Mouse (Mus musculus): ENCODE measurements around the gene Yipf3.

The Yipf3 gene

GRCm38 (mm10) chr17:46255147-46255546, 7.3 kb downstream of the Yipf3 start:
- peak; percentile 24 for DNase-seq (ENCODE audit: low read depth)

GRCm38 (mm10) chr17:46258279-46259053, 10.6 kb downstream of the Yipf3 start:
- DNase-seq (ENCODE audit: low read depth), result no peak

DNA sequence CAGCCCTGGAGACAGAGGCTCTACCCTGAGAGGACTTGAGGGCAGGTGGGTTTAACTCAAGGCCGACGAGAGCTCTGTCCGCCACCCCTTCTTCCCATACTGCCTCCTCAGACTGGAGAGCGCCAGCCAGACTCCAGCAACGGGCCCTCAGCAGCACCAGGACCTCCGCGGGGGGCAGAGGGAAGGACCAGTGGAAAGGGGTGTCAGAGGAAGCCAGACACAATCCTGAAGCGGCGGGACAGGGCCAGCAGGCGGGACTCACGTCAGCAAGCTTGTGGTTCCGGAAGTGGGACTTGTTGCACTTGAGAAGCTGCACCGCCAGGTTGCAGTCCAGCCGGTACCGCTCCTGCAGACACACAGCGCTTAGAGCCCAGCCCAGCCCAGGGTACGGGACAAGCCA, 11.8 kb downstream of the Yipf3 start:
- DNase-seq (ENCODE audit: low read depth), result no peak

DNA sequence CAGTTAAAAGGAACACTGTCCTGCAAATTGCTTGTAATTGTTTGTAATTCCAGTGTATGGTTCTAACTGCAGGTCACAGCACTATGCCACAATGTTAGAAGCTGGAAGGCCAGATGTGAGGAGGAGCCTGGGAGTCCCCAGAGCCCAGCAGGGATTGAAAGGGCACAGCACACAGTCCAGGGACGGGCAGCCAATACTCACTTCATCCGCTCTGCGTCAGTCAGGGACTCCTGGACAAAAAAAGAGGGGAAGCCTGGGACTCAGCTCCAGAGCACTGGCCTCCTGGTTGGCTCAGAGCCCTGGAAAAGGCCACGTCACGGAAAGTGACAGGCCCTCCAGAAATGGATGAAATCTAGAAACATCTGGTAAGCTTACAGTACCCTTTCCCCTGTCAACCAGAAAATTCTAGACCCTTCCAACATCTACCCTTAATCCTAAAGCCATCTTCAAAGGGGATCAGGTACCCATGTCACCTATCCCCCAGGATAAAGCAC, 14.4 kb downstream of the Yipf3 start:
- DNase-seq (ENCODE audit: low read depth), result no peak

- no peak for DNase-seq (ENCODE audit: low read depth)
Observed at GRCm38 (mm10) chr17:46265502-46265901, 17.6 kb downstream of the Yipf3 start.

DNA sequence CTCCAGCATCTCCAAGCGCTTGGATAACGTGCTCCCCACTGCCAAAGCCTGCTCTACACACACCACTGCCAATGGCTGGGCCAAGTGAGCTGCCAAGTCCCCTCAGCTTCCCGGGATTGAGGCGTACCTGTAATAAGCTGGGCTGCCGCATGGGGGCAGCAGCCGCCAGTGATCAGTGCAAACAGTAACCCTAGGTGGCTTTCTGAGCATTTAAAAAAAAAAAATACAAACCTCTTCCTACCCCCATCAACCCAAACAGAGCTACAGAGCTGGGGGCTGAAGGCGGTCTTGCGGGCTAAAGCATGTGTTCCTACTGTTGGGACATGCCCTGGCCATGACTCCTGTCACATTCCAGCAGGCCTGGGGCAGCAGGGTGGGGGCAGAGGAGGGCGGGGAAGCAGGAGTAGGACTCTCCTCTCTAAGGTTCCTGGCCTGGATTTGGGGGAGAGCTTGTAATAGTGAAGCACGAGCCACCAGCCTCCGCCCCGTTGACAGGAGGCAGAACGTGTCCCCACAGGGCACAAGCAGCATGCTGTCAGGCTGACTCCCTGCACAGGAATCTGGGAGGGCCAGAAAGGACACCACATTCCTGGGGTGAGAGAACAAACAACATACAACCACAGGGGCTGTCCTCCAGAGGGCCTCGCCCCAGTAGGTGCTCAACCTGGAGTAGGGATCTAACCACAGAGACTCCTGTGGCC, 18.2 kb downstream of the Yipf3 start:
- peak; percentile 80 for DNase-seq (ENCODE audit: low read depth)

DNA sequence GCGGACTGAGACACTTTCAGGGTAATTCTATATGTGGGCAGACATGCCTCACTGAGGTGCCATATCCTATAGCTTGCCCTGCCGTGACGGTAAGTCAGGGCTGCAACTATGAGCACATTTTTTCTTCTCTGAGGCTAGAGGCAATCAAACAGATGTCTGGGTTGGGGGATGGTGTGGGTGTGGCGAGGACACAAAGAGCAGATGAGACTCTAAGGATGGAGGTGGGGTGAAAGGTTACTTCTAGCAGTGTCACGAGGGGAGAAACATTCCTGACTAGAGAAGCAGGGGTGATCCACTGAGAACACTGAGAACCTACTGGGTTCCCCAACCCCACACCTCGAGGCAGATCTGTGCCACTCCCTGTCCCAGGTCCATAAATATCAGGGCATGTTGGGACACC, 19.1 kb downstream of the Yipf3 start:
- DNase-seq (ENCODE audit: low read depth), result no peak

GRCm38 (mm10) chr17:46267511-46267910, 19.6 kb downstream of the Yipf3 start:
- DNase-seq (ENCODE audit: low read depth), result no peak

DNA sequence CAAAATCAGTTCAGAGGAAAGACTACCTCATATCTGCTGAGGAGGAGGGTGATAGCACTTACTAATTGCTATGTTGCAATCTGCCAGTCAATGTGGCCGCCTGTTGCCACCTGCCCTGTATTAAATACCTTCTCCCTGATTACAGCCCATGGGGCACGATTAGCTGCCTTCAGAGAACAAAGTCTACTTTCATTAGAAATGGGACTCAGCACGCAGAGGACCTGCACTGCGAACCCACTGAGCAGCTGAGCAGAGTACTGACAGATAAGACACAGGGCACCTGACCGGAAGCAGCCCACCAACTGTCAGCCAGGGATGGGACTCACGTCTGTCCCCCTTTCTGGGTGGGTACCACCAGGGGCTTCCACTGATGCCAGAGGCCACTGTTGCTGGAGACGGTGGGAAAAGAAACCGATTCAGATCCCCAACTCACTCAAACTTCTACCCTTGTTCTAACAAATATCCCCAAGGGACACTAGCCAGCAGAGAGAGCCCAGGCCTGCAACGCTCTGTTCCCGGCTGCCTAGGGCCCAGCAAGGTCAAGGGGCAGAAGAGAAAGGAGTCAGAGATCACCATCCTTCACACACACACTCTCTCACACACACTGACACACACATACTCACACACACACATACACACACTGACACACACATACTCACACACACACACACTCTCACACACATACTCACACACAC, 20.3 kb downstream of the Yipf3 start:
- no peak for DNase-seq (ENCODE audit: low read depth)

GRCm38 (mm10) chr17:46269771-46270534, 22.1 kb downstream of the Yipf3 start:
- no peak for DNase-seq (ENCODE audit: low read depth)

DNA sequence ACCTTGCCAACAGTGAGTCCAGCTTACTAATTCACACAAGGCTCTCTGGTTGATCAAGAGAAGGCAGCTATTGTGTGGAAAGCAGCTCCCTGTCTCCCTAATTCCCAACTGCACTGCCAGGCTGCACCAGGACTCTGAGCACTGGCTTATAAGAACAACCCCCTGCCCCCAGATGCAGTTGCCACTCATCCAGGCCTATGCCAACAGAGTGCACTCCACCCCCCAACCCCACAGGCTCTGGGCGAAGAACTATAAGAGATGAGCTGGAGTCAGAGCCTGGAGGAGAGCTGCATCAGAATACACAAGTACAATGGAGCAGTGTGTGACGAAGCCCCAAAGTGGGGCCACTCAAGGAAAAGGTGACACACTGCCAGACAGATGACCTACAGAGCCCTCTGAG, 24.2 kb downstream of the Yipf3 start:
- DNase-seq (ENCODE audit: low read depth), result no peak

DNA sequence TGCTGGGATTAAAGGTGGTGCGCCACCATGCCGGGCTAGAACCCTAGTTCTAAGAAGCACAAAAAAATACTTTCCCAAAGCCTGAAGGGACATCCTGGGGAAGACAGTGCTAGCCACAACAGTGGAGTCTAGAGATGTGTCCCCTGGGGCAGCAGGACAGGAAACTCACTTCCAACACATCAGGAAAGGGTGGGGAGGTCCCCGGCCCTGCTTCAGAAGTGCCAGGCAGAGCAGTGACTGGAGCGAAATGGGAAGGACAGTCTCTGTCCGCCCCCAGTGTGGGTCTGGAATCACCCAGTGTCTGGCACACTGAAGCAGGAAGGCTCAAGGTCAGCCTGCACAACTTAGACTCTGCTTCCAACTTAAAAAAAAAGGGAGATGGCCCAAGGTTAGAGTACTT, 24.8 kb downstream of the Yipf3 start:
- DNase-seq (ENCODE audit: low read depth), result no peak

DNA sequence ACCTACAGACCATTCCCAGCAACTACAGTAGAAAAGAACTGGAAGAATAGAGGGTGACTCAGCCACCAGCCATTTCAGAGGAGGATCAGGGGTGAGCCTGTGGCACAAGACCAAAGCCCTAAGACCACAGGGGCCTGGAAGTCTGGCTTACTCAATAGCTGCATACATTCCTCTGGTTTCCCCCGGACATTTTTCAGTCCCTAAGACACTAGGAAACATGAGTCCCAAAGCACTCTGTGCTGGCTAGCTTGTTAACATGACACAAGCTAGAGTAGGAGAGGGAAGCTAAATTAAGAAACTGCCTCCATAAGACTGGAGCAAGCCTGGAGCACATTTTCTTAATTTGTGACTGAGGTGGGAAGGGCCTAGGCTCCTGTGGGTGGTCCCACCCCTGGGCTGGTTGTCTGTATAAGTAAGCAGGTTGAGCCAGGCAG, 25.9 kb downstream of the Yipf3 start:
- no peak for DNase-seq (ENCODE audit: low read depth)

GRCm38 (mm10) chr17:46274465-46274864, 26.6 kb downstream of the Yipf3 start:
- DNase-seq (ENCODE audit: low read depth), result no peak

- no peak for DNase-seq (ENCODE audit: low read depth)
Observed at GRCm38 (mm10) chr17:46275034-46275433, 27.2 kb downstream of the Yipf3 start.

DNA sequence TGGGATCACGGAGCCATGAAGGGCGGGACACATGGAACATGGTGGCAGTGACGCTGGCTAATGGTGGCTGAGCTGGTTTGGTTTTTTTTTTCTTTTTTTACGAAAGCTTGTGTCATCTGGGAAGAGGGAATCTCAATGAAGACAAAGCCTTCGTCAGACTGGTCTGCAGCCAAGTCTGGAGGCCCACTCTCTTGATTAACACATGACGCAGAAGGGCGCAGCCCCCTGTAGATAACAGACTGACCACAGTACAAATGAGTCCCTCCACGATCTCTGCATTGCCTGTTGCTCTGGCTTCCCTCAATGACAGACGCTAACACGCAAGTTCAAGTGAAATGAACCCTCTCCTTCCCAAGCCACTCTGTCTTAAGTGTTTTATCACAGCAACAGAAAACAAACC, 27.6 kb downstream of the Yipf3 start:
- DNase-seq (ENCODE audit: low read depth), result no peak

DNA sequence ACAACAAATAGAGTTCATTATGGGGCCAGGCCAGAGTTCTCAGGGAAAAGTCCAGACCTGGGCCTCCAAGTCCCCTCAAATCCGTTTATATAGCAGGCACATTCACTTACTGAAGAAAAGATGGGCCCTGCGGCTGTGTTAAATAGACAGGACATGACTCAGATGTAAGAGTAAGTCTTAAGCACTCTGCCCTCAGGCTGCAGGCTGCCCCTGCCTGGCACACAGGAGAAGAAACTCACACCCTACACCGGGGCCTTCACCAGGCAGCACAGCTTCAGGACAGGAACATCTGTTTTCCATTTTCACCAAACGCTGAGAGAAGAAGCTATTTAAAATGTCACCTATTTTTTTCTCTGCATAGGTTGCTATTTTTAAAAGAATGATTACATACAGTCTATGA, 29.7 kb downstream of the Yipf3 start:
- no peak for DNase-seq (ENCODE audit: low read depth)

- no peak for DNase-seq (ENCODE audit: low read depth)
Observed at GRCm38 (mm10) chr17:46278011-46278765, 30.3 kb downstream of the Yipf3 start.

DNA sequence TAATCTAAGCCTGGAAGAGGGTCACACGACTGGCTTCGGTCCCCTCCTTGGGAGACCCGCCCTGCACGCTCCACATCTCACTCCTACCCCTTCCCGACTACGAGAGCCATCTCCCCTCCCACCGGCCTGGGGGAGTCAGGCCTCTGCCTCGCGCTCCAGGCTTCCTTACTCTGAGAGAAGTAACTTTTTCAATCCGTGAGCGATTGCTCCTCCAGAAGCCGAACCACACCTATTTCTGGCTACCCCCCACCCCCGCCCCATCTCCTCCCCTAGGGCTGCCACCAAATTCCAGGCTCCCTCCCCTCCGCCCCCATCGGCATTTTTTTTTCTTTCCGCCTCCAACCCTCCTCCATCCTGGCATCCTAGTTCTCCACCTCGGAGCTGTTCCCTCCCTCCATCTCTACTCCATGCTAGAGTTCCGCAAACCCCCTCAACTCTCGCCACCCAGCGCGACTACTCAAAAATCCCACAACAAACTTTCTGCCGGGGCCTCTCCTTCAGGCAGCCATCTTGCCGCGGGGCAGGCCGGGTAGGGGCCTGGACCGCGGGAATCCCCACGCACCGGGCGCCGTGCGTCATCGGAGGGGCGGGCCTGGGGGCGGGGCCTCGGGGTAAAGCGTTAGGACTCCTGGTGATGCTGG, 34.7 kb downstream of the Yipf3 start, which contains the start of gene Tjap1:
Tjap1 (minus strand) TSS at position 544 of the 641 bp plus-strand sequence.
- DNase-seq (ENCODE audit: low read depth), result peak; percentile 94

DNA sequence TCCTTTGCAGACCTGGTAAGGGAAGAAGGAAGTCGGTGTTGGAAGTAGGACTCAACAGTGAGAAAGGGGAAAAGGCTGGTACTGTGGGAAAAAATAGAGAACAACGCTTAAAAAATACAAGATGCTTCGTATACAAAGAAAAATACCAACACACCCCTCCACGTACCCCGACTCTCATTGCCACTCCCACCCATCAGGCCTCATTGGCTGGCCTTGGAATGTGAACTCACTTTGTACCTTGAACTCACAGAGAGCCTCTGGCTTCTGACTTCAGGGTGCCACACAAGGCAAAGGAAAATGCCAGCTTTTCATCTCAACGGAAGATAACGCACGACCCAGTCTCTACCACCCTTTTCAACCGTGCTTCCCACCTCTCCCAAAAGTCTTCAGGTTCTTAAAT, 35.3 kb downstream of the Yipf3 start:
- DNase-seq (ENCODE audit: low read depth), result no peak

DNA sequence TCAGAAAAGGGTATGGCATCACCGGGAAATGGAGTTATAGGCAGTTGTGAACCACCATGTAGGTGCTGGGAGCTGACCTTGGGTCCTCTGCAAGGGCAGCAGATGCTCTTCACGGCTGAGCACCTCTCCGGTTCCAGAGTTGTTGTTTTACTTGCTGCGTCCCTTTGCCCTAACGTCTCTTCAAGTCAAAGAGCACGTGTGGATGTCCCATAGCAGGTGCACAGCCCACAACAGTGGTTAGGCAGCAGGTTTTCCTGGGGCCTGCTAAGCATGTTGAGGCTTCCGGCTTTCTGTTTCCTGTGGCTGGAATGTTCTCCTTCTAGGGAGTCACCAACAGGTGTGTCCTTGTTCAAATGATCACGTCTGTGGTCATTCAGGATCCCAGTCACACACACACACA, 36.0 kb downstream of the Yipf3 start:
- peak; percentile 35 for DNase-seq (ENCODE audit: low read depth)
